Mouse (Mus musculus): ENCODE data around the gene 4930583I09Rik. TPM values are rescaled to one million over a fixed set of nuclear protein-coding genes. Genes with fewer than 3 reads are reported as not detected.

Gene 4930583I09Rik
- not detected for total RNA-seq (2021)
- long read RNA-seq, experiment 1: 0 reads
- long read RNA-seq, experiment 2: 0 reads

- DNase-seq (ENCODE audit: low spot score in 2 of 2): no peak
Measured at GRCm38 (mm10) chr17:64835928-64836327, at the start of gene 4930583I09Rik. Gene 4930583I09Rik (minus strand): TSS chr17:64836071.

GRCm38 (mm10) chr17:64876111-64876510 lies 40.2 kb upstream of the 4930583I09Rik start:
- DNase-seq (ENCODE audit: low spot score in 2 of 2): no peak

GRCm38 (mm10) chr17:64873651-64874072 lies 37.8 kb upstream of the 4930583I09Rik start:
- peak in 1 of 2 experiments; percentile 13 for DNase-seq (ENCODE audit: low spot score in 2 of 2)

- DNase-seq (ENCODE audit: low spot score in 2 of 2): no peak
Measured at GRCm38 (mm10) chr17:64863817-64864216, 27.9 kb upstream of the 4930583I09Rik start.

GRCm38 (mm10) chr17:64860963-64861362 lies 25.1 kb upstream of the 4930583I09Rik start:
- no peak for DNase-seq (ENCODE audit: low spot score in 2 of 2)

- no peak for DNase-seq (ENCODE audit: low spot score in 2 of 2)
Measured at GRCm38 (mm10) chr17:64858848-64859247, 23.0 kb upstream of the 4930583I09Rik start.

GRCm38 (mm10) chr17:64848031-64848430 lies 12.2 kb upstream of the 4930583I09Rik start:
- DNase-seq (ENCODE audit: low spot score in 2 of 2): no peak

- no peak for DNase-seq (ENCODE audit: low spot score in 2 of 2)
Measured at GRCm38 (mm10) chr17:64846654-64847053, 10.8 kb upstream of the 4930583I09Rik start.

- DNase-seq (ENCODE audit: low spot score in 2 of 2): no peak
Measured at GRCm38 (mm10) chr17:64836892-64837291, 1.0 kb upstream of the 4930583I09Rik start.

- no peak for DNase-seq (ENCODE audit: low spot score in 2 of 2)
Measured at GRCm38 (mm10) chr17:64836352-64836751, 481 bp upstream of the 4930583I09Rik start.

GRCm38 (mm10) chr17:64833906-64834490 lies 1.9 kb downstream of the 4930583I09Rik start:
- DNase-seq (ENCODE audit: low spot score in 2 of 2): no peak

GRCm38 (mm10) chr17:64833071-64833470 lies 2.8 kb downstream of the 4930583I09Rik start:
- no peak for DNase-seq (ENCODE audit: low spot score in 2 of 2)

GRCm38 (mm10) chr17:64827482-64827881 lies 8.4 kb downstream of the 4930583I09Rik start:
- DNase-seq (ENCODE audit: low spot score in 2 of 2): no peak

- no peak for DNase-seq (ENCODE audit: low spot score in 2 of 2)
Measured at GRCm38 (mm10) chr17:64826843-64827242, 9.0 kb downstream of the 4930583I09Rik start.

- DNase-seq (ENCODE audit: low spot score in 2 of 2): no peak
Measured at GRCm38 (mm10) chr17:64822561-64822960, 13.3 kb downstream of the 4930583I09Rik start.

GRCm38 (mm10) chr17:64820841-64821593 lies 14.9 kb downstream of the 4930583I09Rik start:
- DNase-seq (ENCODE audit: low spot score in 2 of 2): no peak

- DNase-seq (ENCODE audit: low spot score in 2 of 2): no peak
Measured at GRCm38 (mm10) chr17:64816298-64816697, 19.6 kb downstream of the 4930583I09Rik start.

- DNase-seq (ENCODE audit: low spot score in 2 of 2): no peak
Measured at GRCm38 (mm10) chr17:64815806-64816205, 20.1 kb downstream of the 4930583I09Rik start.

- no peak for DNase-seq (ENCODE audit: low spot score in 2 of 2)
Measured at GRCm38 (mm10) chr17:64813568-64813967, 22.3 kb downstream of the 4930583I09Rik start.

GRCm38 (mm10) chr17:64806035-64806589 lies 29.8 kb downstream of the 4930583I09Rik start:
- no peak for DNase-seq (ENCODE audit: low spot score in 2 of 2)

GRCm38 (mm10) chr17:64804375-64805124 lies 31.3 kb downstream of the 4930583I09Rik start:
- DNase-seq (ENCODE audit: low spot score in 2 of 2): no peak

GRCm38 (mm10) chr17:64802956-64803275 lies 33.0 kb downstream of the 4930583I09Rik start:
- no peak for DNase-seq (ENCODE audit: low spot score in 2 of 2)
